Mouse (Mus musculus) kidney, embryonic 14.5 days (tissue): ENCODE measurements around the gene Tmprss5. TPM values are rescaled to one million over a fixed set of nuclear protein-coding genes. Genes with fewer than 3 reads are reported as not detected.

Experiments used
- ATAC-seq: fragments of 200-750 bp; cut with Nextera tagmentation; 2 replicates; pipeline ENCODE4 v1.8.0; 2017; ENCODE audit warnings: moderate number of reproducible peaks, mild to moderate bottlenecking, moderate TSS enrichment, moderate library complexity; ENCODE audit not compliant: low FRiP score, low TSS enrichment
- H3K27ac ChIP-seq: fragments of 300-500 bp; sonication (generic); 2 replicates; pipeline ENCODE4 v1.5.1; 2014; ENCODE audit warnings: low read depth, mild to moderate bottlenecking, low read length, moderate library complexity, mixed read lengths
- H3K27me3 ChIP-seq: fragments of 300-500 bp; sonication (generic); 2 replicates; pipeline ENCODE4 v1.6.1; 2014; ENCODE audit warnings: mild to moderate bottlenecking, low read length; ENCODE audit not compliant: control insufficient read depth, insufficient read depth
- H3K36me3 ChIP-seq: fragments of 300-500 bp; sonication (generic); 2 replicates; pipeline ENCODE4 v1.6.1; 2014; ENCODE audit warnings: low read length, mixed read lengths; ENCODE audit not compliant: control insufficient read depth, insufficient read depth
- H3K4me1 ChIP-seq: fragments of 300-500 bp; sonication (generic); 2 replicates; pipeline ENCODE4 v1.6.1; 2014; ENCODE audit warnings: low read length, mixed read lengths; ENCODE audit not compliant: control insufficient read depth, insufficient read depth
- H3K4me2 ChIP-seq: fragments of 300-500 bp; sonication (generic); replicated peaks from 2 replicates; pipeline ENCODE4 v1.6.1; 2014; ENCODE audit warnings: low read depth, mild to moderate bottlenecking, low read length
- H3K4me3 ChIP-seq: fragments of 300-500 bp; sonication (generic); 2 replicates; pipeline ENCODE4 v1.5.1; 2014; ENCODE audit warnings: mild to moderate bottlenecking, low read length
- H3K9ac ChIP-seq: fragments of 300-500 bp; sonication (generic); 2 replicates; pipeline ENCODE4 v1.6.1; 2014; ENCODE audit warnings: low read depth, mild to moderate bottlenecking, low read length, moderate library complexity
- H3K9me3 ChIP-seq: fragments of 300-500 bp; sonication (generic); 2 replicates; pipeline ENCODE4 v1.6.1; 2016; ENCODE audit warnings: low read length; ENCODE audit not compliant: control insufficient read depth
- WGBS: fragments of 180-500 bp; shearing (Covaris S2); extraction: QIAGEN DNeasy Blood & Tissue Kit; methylation state at CpG from one replicate; pipeline ENCODE4 v1.1.7; 2014; 5-methylcytosine and 5-hydroxymethylcytosine counted together
- polyA plus RNA-seq: library from polyadenylated mRNA; unstranded; fragments of >200 nt; fragmentation: Nextera tagmentation; extraction: Ambion mirVana; gene quantifications from 2 replicates; pipeline ENCODE4 v1.2.1, GENCODE M21; 2014

Gene Tmprss5
- polyA plus RNA-seq: 0.19 and 0.26 TPM in 2 replicates

DNA sequence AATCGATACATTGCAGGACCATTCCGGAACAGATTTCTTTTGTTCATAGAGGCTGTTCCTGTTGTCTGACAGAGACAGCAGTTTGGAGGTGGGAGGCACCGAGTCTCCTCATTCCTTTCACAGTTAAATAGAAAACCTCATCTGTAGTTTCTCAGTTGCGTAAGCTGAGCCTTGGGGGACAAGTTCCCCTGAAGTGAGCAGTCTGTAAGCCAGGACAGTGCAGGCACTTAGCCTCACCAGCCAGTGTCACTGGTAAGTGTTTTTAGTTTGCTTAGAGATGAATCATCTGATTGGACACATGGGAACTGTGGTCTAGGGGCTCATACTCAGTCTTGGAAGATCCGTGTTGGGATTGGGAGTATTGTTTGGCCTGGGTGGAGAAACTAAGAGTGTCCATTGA, at the start of gene Tmprss5:
Gene Tmprss5 (plus strand): TSS at position 154 of the 400 bp plus-strand sequence.
- no peak within 1 kb of the TSS for H3K4me2 ChIP-seq
- H3K36me3 ChIP-seq: peaks cover 34% of the 10 kb centered on the region
- WGBS: 61% methylated on average over 5 of the region's 5 CpGs
- H3K9me3 ChIP-seq: no peaks in the 10 kb centered on the region
- no peak within 1 kb of the TSS for H3K9ac ChIP-seq
- ATAC-seq: no peak
- no peaks in the 10 kb centered on the region for H3K4me1 ChIP-seq
- H3K4me3 ChIP-seq: no peak within 1 kb of the TSS
- H3K27ac ChIP-seq: no peak within 1 kb of the TSS
- H3K27me3 ChIP-seq: no peaks in the 10 kb centered on the region

GRCm38 (mm10) chr9:49034764-49035163, 46.3 kb upstream of the Tmprss5 start:
- no peaks in the 10 kb centered on the region for H3K27me3 ChIP-seq
- 93% methylated on average over 4 of the region's 4 CpGs for WGBS
- ATAC-seq: no peak
- no peak overlapping the region for H3K4me3 ChIP-seq
- no peak overlapping the region for H3K9ac ChIP-seq
- H3K36me3 ChIP-seq: peaks cover 72% of the 10 kb centered on the region
- H3K4me1 ChIP-seq: no peaks in the 10 kb centered on the region
- no peak overlapping the region for H3K27ac ChIP-seq
- no peaks in the 10 kb centered on the region for H3K9me3 ChIP-seq
- H3K4me2 ChIP-seq: no peak overlapping the region

DNA sequence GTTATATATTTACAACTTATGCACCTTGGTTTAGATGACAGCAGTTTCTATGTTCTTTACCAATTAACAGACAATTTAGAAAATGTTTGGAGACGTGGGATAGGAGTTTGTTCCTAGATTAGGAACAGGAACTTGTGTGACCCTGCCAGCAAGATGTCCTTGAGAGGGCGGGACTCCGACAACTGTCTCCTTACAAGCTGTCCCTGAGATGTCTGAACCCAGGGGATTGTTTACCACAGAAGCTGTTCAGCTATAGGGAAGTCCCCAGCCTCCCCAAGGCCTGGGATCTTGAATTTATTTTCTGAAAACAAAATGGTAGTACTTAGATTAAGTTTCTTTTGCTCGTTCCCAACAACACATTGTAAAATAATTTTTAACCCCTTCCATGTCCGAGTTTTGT, 30.2 kb upstream of the Tmprss5 start:
- H3K27ac ChIP-seq: no peak overlapping the region
- WGBS: 70% methylated on average over 5 of the region's 5 CpGs
- H3K27me3 ChIP-seq: no peaks in the 10 kb centered on the region
- no peaks in the 10 kb centered on the region for H3K9me3 ChIP-seq
- H3K4me3 ChIP-seq: no peak overlapping the region
- H3K4me2 ChIP-seq: no peak overlapping the region
- H3K36me3 ChIP-seq: no peaks in the 10 kb centered on the region
- no peak overlapping the region for H3K9ac ChIP-seq
- no peaks in the 10 kb centered on the region for H3K4me1 ChIP-seq
- ATAC-seq: no peak

DNA sequence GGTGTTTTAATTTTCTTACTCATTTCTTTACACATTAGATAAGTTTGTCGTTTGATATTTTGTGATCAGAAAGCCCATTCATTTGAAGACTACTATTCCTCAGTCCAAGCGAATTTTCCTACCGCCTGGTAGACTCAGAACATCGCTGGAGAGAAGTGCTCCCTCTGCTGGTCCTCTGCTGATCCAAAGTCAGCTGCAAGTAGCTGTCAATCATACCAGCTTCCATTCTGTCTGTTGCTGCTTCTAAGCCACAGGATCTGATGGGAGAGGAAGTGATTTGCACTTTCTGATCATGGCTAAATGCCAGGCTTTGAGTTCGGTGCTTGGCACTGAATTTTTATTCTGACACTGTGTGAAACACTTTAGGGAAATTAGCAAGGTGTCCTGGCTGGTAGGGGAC, 29.7 kb upstream of the Tmprss5 start:
- Histone ChIP-seq H3K4me2 (no peak overlapping the region), H3K36me3 (no peaks in the 10 kb centered on the region), H3K27ac (no peak overlapping the region), H3K9me3 (no peaks in the 10 kb centered on the region), H3K27me3 (no peaks in the 10 kb centered on the region), H3K4me1 (peaks cover 2% of the 10 kb centered on the region; the same call in 1 of the 2 replicates), H3K4me3 (no peak overlapping the region), H3K9ac (no peak overlapping the region)
- 11% methylated on average over 5 of the region's 5 CpGs for WGBS
- ATAC-seq: no peak

- no peak overlapping the region for H3K4me2 ChIP-seq
- H3K4me1 ChIP-seq: peaks cover 9% of the 10 kb centered on the region; the same call in 1 of the 2 replicates
- ATAC-seq: no peak
- WGBS: 79% methylated on average over 3 of the region's 3 CpGs
- H3K4me3 ChIP-seq: no peak overlapping the region
- no peak overlapping the region for H3K27ac ChIP-seq
- no peaks in the 10 kb centered on the region for H3K9me3 ChIP-seq
- H3K36me3 ChIP-seq: peaks cover 7% of the 10 kb centered on the region; the same call in 1 of the 2 replicates
- H3K9ac ChIP-seq: no peak overlapping the region
- H3K27me3 ChIP-seq: no peaks in the 10 kb centered on the region
Observed at GRCm38 (mm10) chr9:49054028-49054427, 27.0 kb upstream of the Tmprss5 start.

DNA sequence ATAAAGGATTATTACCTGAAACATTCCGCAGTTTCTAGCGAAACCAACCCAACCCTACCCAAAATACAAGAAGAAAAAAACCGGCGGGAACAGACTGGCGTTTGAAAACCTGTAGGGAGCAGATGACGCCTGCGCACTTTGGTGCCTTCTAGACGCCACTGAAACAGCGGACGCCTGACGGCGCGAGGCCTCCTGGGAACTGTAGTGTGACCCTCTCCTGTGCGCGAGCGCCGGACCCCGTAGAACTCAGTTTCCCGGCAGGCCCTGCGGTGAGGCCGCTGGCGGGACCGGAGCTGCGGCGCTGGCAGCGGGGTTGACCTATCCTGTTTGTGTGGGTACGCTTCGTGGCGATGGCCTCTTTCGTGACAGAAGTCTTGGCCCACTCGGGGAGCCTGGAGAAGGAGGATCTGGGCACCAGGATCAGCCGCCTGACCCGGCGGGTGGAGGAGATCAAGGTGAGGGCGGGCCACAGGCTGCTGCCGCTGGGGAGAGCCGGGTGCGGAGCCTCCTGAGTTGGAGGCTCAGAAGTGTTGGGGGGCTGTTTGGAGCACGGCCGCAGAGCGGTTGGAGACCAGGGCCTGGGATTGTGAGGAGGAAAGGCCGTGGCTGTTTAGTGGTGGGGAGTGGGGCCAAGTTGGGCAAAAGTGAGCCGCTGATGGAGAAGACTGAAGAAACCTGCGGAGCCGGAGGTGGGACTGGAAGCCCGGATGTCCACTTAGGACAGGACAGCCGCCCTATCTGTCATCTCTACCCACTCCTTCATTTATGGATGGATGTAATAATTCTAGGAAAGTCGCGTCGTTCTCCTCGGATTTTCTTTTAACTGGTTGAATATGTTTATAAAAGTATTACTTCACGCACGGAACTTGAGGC, 25.5 kb upstream of the Tmprss5 start, which contains the start of gene Zw10:
Gene Zw10 (plus strand): TSS at position 281 of the 873 bp plus-strand sequence.
- Histone ChIP-seq H3K27ac (no peak within 1 kb of the TSS), H3K9ac (peak within 1 kb of the TSS; percentile 69), H3K27me3 (no peaks in the 10 kb centered on the region), H3K4me2 (peak within 1 kb of the TSS; percentile 56), H3K9me3 (no peaks in the 10 kb centered on the region), H3K4me1 (peaks cover 9% of the 10 kb centered on the region; the same call in 1 of the 2 replicates), H3K36me3 (peaks cover 16% of the 10 kb centered on the region), H3K4me3 (peak within 1 kb of the TSS; percentile 59)
- peak; percentile 98 for ATAC-seq
- whole genome bisulfite sequencing: under 1% methylated on average over 53 of the region's 53 CpGs

GRCm38 (mm10) chr9:49076847-49077246, 4.2 kb upstream of the Tmprss5 start:
- 99% methylated on average over 3 of the region's 3 CpGs for WGBS
- Histone ChIP-seq H3K9me3 (no peaks in the 10 kb centered on the region), H3K4me3 (no peak overlapping the region), H3K9ac (no peak overlapping the region), H3K4me1 (no peaks in the 10 kb centered on the region), H3K4me2 (no peak overlapping the region), H3K27me3 (no peaks in the 10 kb centered on the region), H3K36me3 (peaks cover 69% of the 10 kb centered on the region), H3K27ac (no peak overlapping the region)
- ATAC-seq: no peak

DNA sequence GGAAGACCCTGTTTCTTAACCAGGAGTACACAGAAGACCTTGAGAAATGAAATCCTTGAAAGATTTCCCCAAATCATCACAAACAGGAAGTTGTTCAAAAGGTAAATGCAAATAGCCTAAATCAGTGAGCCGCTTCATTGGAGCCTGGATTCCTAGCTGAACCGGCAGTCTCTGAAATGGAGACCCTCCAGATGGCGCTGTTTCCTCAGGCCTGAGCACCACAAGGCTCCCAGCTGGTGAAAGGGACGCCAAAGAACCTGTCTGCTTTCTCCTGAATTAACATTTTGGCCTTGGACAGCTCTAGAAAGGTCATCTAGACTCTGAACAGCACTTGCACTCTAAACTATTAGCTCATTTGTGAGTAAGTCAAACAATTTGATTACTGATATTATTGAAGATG, 501 bp downstream of the Tmprss5 start:
- H3K4me1 ChIP-seq: no peaks in the 10 kb centered on the region
- WGBS: 12% methylated on average over 4 of the region's 4 CpGs
- no peaks in the 10 kb centered on the region for H3K27me3 ChIP-seq
- H3K9ac ChIP-seq: no peak overlapping the region
- no peak for ATAC-seq
- H3K4me2 ChIP-seq: no peak overlapping the region
- no peaks in the 10 kb centered on the region for H3K9me3 ChIP-seq
- H3K27ac ChIP-seq: no peak overlapping the region
- peaks cover 34% of the 10 kb centered on the region for H3K36me3 ChIP-seq
- H3K4me3 ChIP-seq: no peak overlapping the region

DNA sequence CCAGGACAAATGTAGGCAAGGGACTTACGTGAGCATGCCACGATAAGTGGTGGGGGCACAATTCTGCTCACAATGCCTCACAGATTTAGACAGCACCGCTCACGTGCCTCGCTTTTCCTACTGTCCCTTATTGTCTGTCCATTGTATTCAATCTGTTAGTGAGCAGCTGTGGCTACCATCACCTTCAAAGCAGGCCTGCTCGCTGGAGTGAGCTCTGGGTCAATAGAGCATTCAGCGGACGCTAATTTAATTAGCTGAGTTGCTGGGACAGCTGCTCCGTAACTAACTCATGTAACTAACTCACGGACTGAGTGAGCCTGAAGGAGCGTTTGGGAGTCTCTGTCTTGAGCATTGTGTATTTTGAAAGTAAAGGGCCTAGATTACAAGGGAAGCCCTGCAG, 6.3 kb downstream of the Tmprss5 start:
- no peaks in the 10 kb centered on the region for H3K9me3 ChIP-seq
- WGBS: 32% methylated on average over 11 of the region's 11 CpGs
- no peak overlapping the region for H3K9ac ChIP-seq
- H3K36me3 ChIP-seq: no peaks in the 10 kb centered on the region; the same call in 1 of the 2 replicates
- no peak overlapping the region for H3K27ac ChIP-seq
- H3K27me3 ChIP-seq: no peaks in the 10 kb centered on the region
- H3K4me2 ChIP-seq: no peak overlapping the region
- 0 out of 2 replicates have a peak, but pooled peaks cover 3% of the 10 kb centered on the region for H3K4me1 ChIP-seq
- ATAC-seq: no peak
- no peak overlapping the region for H3K4me3 ChIP-seq
